Comparison of ENCODE assay signal across 8 mouse cellular contexts in genomic region chr12:100131655-100132054, GRCm38 (mm10). TPM values are rescaled to one million over a fixed set of nuclear protein-coding genes. Genes with fewer than 3 reads are reported as not detected.
A peak's percentile ranks its signal among the peaks of the same experiment; 100 is the strongest.
DNase-seq lines count a peak whose midpoint lies in the region; ATAC-seq lines count a peak whose summit lies in the region.

No protein-coding gene starts in this region.

- 53% methylated on average over 8 of the region's 8 CpGs for WGBS in hindbrain, embryonic 10.5 days
- 52% methylated on average over 8 of the region's 8 CpGs for WGBS in hindbrain, embryonic 13.5 days

- H3K4me3 ChIP-seq in hindbrain, embryonic 10.5 days, result no peak overlapping the region
- H3K4me3 ChIP-seq in hindbrain, embryonic 13.5 days, result no peak overlapping the region

- peaks cover 96% of the 10 kb centered on the region for H3K36me3 ChIP-seq in hindbrain, embryonic 10.5 days
- peaks cover 84% of the 10 kb centered on the region for H3K36me3 ChIP-seq in hindbrain, embryonic 13.5 days

- H3K9ac ChIP-seq in hindbrain, embryonic 13.5 days, result no peak overlapping the region

- peak; percentile 70 for DNase-seq in hindbrain, embryonic 10.5 days (ENCODE audit: low spot score)
- DNase-seq in cerebellum, postnatal 4 days (ENCODE audit: low spot score in 2 of 2), result peak; percentile 48 to 77
- DNase-seq in gastrocnemius, adult 8-10 months (ENCODE audit: low spot score in 2 of 2), result peak; percentile 32 to 34
- peak; percentile 75 for DNase-seq in kidney, postnatal 14 days
- peak; percentile 56 to 80 for DNase-seq in lung, postnatal 4 days
- peak; percentile 46 for DNase-seq in skeletal muscle tissue, adult 2 months (ENCODE audit: low read depth, low spot score)

- no peaks in the 10 kb centered on the region for H3K9me3 ChIP-seq in hindbrain, embryonic 10.5 days
- no peaks in the 10 kb centered on the region for H3K9me3 ChIP-seq in hindbrain, embryonic 13.5 days

- ATAC-seq in hindbrain, embryonic 13.5 days (ENCODE audit: low FRiP score), result no peak
- ATAC-seq in activated CD4-positive, CD25-positive, alpha-beta regulatory T cell, adult 4 months, result peak; percentile 78

- H3K4me2 ChIP-seq in hindbrain, embryonic 13.5 days, result no peak overlapping the region

- H3K27me3 ChIP-seq in hindbrain, embryonic 10.5 days (ENCODE audit: insufficient read depth, poor library complexity, severe bottlenecking), result no peaks in the 10 kb centered on the region
- H3K27me3 ChIP-seq in hindbrain, embryonic 13.5 days, result no peaks in the 10 kb centered on the region

- H3K4me1 ChIP-seq in hindbrain, embryonic 10.5 days (replicated peaks), result 0 out of 2 replicates have a peak, but pooled peaks cover 7% of the 10 kb centered on the region
- 0 out of 2 replicates have a peak, but pooled peaks cover 2% of the 10 kb centered on the region for H3K4me1 ChIP-seq in hindbrain, embryonic 13.5 days (replicated peaks)

- no peak overlapping the region for H3K27ac ChIP-seq in hindbrain, embryonic 10.5 days
- H3K27ac ChIP-seq in hindbrain, embryonic 13.5 days, result no peak overlapping the region

RNA-seq across cellular contexts. Expression of gene Psmc1, which starts 21.7 kb away (rescaled TPM):
- polyA plus RNA-seq in hindbrain, embryonic 10.5 days (2016; fragmentation: Nextera tagmentation; extraction: Ambion mirVana), result 366 and 386 TPM in 2 replicates
- 282 and 285 TPM in 2 replicates for polyA plus RNA-seq in hindbrain, embryonic 13.5 days (2015; fragmentation: Nextera tagmentation; extraction: Ambion mirVana)
- 100 to 1,000 TPM; 201 to 218 TPM for polyA plus RNA-seq in activated CD4-positive, CD25-positive, alpha-beta regulatory T cell, adult 4 months (2017; shearing (Covaris generic))
- total RNA-seq in gastrocnemius, adult 8-10 months (2022), result 100 to 1,000 TPM; 142 to 173 (median 149) TPM

RNA-seq across cellular contexts. Expression of gene Nrde2, which starts 27.8 kb away (rescaled TPM):
- polyA plus RNA-seq in hindbrain, embryonic 10.5 days (2016; fragmentation: Nextera tagmentation; extraction: Ambion mirVana), result 12.7 and 13.2 TPM in 2 replicates
- 14.4 and 14.9 TPM in 2 replicates for polyA plus RNA-seq in hindbrain, embryonic 13.5 days (2015; fragmentation: Nextera tagmentation; extraction: Ambion mirVana)
- polyA plus RNA-seq in activated CD4-positive, CD25-positive, alpha-beta regulatory T cell, adult 4 months (2017; shearing (Covaris generic)), result 10 to 100 TPM; 13.0 to 15.3 TPM
- total RNA-seq in gastrocnemius, adult 8-10 months (2022), result 10 to 100 TPM in 2 of 4 experiments, 1 to 10 TPM in 2; 5.9 to 11.3 (median 9.4) TPM
